Mouse (Mus musculus): ENCODE results near the gene Akr1a1.
"Not testable (repeated sequence)": the region's sequence is repeated elsewhere in the genome, so short reads cannot be mapped to it uniquely, and the experiment has no call there.

Gene Akr1a1

DNA sequence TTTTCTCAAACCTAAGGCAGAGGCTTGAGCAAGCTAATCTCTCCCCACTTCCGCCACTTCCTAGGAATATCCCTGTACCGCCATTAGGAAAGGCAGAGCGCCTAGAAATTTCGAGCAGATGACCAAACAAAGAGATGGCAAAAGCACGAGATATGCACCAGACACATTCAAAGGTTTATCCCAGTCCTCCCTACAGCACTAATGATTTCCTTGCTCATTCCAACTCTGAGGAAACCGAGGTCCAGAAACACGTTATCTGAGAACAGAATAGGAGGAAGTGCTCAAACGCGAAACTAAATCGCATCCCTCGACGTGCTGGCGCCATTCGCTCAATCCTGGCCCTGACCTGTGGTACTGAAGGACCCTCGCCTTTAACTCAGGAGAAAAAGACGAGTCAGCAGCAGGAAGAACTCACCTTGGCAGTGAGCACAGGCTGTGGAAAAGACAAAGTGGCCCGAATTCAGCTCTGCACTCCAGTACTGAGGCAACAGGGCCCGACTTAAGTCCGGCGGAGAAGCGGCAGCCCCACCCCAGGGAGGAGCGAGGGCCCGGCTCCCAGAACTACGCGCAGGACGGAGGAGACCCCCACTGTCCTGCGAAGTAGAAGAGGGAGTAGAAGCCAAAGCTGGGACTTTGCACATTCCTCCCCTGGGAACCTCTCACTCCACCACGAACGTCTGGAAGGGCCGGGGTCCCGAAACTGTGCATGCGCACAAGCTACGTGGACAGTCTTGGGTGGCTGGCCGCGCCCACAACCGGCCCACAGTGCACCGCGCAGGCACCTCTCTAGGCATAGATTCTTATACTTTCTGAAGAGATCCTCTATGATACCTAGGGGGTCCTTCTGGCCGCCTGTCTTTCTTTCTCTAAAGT, at the start of gene Akr1a1:
Gene Akr1a1, minus strand, starts transcription at position 757 of the 873 bp plus-strand sequence.
- DNase-seq (ENCODE audit: low read depth, low spot score): peak; percentile 90

DNA sequence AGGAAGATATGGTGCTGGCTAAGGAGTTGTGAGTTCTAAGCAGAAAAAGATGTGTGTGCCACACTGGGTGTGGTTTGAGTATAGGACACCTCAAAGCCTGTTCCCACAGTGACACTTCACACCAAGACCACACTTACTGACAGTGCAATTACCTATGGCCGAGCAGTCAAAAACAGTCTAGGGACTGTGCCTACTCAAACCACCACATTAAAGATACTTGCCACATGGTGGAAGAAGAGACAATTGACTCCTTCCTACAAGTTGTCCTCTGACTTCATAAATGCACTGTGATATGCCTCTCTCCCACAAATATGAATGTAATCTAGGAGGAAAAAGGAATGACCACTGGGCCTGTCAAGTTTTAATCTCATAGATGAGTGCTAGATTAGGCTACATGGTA, 49.5 kb upstream of the Akr1a1 start:
- no peak for DNase-seq (ENCODE audit: low read depth, low spot score)

DNA sequence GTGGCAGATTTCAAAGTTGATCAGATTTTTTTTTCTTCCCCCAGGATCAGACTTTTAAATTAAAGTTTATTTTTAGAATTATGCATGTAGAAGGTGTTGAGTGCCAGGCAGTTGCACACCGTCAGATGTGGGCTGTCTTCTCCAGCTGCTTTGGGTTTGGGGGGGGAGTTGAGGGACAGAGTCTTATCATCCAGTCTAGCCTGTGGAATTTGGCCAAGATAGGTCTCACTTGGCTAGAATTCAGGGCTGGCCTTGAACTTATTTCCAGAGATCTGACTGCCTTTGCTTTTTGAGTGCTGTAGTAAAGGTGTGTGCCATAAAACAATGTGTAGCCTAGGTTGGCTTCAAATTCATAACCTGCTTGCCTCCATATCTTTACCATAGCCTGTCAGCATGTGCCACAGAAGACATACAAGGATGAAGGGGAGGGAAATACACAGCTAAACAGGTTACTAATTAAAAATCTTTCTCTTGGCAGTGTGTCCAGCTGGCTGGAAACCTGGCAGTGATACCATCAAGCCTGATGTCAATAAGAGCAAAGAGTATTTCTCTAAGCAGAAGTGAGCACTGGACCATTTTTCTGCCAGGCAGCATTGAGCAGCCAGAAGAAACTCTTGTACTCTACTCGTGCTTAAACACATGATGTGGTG, 47.3 kb upstream of the Akr1a1 start:
- DNase-seq (ENCODE audit: low read depth, low spot score): no peak

DNA sequence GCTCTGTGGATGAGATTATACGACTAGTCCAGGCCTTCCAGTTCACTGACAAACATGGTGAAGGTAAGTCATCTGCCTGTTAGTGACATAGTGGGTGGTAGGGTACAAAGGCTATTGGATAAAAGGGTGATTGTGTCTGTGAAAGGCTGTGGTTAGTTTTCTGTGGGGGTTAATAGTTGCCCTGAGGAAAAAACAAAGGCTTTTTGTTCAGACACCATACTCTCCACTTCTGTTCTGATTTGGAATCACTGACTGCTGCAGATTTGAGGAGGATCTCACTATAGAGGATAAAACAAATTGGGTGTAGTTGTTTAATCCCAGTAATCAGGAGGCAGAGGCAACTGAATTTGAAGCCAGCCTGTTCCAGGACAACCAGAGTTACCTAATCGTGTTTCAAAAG, 42.3 kb upstream of the Akr1a1 start:
- DNase-seq (ENCODE audit: low read depth, low spot score): no peak

DNA sequence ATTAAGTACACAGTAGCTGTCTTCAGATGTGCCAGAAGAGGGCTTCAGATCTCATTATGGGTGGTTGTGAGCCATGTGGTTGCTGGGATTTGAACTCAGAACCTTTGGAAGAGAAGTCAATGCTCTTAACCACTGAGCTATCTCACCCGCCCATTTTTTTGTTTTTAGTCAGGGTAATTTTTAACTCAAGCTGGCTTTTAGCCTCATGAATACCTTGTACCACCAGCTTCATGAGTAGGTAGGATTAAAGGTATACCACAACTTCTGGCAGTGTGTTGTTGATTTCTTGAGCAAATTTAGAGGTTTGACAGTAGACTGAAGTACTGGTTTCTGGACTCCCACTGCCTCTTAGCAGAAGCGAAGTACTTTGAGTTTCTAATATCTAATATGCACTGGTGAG, 40.7 kb upstream of the Akr1a1 start:
- no peak for DNase-seq (ENCODE audit: low read depth, low spot score)

DNA sequence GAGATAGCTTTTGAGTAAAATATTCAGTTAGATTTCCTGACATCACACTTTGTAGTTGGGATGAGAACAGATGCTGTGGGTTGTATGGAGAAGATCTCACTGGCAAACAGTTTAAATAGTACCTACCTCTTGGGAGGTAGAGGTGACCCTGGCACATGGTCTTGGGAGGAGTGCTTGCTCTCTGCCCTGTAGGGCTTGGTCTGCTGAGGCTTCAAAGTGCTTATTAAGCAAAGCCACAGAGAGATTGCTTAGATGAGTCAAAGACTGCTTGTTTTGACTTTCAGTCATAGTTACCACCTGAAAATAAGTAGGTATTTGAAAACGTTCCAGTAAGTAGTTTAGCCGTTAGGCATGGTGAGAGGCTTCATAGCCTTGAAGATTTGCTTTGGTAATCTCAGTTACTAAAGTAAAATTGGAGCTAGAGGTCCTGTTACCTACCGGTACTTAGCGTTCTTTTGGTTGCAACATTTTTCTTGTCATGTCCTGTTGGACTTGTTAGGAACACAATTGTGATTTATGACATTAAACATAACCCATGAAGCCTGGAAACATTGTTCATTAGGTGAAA, 37.9 kb upstream of the Akr1a1 start:
- no peak for DNase-seq (ENCODE audit: low read depth, low spot score)

DNA sequence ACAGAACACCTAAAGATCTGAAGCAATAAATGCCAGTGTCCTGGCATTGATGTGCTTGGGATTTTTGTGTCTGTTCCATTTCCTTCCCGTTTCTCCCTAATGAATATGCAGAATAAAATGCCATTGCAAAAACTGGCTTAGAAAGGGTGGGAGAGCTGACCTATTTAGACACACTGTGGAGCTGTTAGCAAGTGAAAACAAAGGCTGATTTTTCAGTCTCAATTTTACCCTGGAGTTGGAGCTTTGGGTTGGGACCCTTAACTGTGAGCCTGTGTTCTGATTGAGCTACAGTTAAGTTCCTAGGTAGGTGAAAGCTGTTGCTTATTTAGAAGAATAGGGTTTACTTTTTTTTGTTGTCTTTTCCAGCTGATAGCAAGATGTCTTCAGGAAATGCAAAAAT, 35.6 kb upstream of the Akr1a1 start:
- no peak for DNase-seq (ENCODE audit: low read depth, low spot score)

DNA sequence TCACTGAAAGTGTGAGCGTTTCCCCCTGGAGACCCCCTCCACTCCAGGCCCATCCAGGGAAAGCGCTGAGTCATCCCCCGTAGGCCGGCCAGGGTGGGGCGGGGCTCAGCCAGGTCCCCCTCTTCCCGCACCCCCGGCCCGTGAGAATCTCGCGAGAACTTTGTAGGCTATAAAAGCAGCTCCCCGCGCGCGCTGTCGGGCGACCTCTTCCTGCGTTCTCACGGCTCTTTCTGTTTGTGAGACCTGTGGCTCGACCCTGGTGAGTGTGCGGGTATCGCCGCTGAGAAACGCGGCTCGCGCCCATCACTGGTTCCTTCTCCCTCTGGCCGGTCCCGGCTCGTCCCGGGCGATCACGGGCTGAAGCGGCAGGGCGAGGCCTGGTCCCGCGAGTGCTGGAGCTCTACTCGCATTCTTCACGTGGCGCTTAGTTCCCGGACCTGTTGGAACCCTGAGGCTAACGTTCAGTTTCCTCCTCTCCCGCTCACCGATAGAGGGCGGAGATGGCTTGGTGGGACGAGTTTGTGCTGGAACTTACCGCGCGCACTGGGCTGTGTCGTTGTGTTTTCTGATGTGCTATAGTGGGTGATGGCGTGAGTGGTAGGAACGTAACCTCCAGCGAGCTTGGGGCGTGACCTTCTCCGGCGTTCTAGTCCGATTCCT, 34.1 kb upstream of the Akr1a1 start, which contains the start of gene Prdx1:
Gene Prdx1, plus strand, starts transcription at position 143 of the 660 bp plus-strand sequence.
- peak; percentile 74 for DNase-seq (ENCODE audit: low read depth, low spot score)

DNA sequence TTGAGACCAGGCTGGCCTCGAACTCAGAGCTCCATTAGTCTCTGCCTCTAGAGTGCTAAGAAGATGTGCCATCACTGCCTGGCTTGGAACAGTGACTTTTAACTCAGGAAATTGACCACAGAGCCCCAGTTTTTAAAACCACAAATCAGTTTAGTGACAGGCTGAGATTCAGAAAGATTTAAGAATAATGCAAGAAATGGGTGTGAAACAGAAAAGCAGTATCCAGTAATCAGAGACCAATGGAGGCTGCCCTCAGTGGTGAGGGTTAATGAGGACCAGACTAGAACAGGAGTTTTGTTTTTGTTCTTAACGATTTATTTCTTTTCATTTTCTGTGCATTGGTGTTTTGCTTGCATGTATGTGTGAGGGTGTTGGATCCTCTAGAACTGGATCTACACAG, 33.2 kb upstream of the Akr1a1 start:
- no peak for DNase-seq (ENCODE audit: low read depth, low spot score)

DNA sequence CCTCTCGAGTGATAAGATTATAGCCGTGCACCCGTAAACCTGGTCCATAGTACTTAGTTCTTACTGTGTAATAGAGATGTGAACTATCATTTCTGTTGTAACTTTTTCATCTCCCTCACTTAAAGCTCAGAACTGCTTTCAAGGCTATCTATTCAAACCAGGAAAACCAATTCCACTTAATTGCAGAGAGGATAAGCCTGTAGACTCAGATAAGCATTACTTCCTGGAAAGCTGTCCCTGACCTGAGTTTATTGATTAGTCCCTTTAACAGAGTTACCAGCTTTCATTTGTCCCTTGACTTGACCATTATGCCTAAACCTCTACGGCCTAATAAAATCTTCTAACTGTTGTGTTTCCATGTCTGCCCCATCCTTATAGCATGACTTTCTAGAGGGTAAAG, 32.5 kb upstream of the Akr1a1 start:
- no peak for DNase-seq (ENCODE audit: low read depth, low spot score)

DNA sequence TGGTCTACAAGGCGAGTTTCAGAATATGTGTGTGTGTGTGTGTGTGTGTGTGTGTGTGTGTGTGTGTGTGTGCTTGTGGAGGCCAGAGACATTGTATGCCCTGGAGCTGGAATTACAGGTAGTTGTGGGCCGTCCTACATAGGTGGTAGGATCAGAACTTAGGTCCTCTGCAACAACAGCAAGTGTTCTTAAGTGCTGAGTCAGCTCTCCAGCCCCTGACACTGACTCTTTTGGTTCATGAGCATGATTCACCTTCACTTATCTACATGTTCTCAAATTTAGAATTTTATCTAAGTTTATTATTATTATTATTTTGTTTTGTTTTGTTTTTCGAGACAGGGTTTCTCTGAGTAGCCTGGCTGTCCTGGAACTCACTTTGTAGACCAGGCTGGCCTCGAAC, 29.0 kb upstream of the Akr1a1 start:
- not testable (repeated sequence) for DNase-seq (ENCODE audit: low read depth, low spot score)

DNA sequence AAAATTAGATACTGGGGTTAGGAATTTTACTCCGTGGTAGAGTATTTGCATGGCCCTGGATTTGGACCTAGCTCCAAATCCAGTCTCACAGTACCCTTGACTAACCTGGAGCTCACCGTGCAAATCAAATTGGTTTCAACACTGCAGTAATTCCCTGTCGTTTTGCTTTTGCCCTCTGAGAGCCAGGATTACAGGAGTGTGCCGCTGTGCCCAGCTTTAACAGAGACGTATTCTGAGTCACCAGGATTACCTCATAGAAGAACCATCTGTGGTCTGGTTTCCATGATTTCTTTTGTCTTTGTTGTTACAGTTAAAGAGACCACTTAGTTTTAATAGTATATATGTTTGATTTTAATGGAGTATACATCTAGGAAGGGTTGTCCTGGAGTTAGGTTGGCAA, 27.7 kb upstream of the Akr1a1 start:
- no peak for DNase-seq (ENCODE audit: low read depth, low spot score)

DNA sequence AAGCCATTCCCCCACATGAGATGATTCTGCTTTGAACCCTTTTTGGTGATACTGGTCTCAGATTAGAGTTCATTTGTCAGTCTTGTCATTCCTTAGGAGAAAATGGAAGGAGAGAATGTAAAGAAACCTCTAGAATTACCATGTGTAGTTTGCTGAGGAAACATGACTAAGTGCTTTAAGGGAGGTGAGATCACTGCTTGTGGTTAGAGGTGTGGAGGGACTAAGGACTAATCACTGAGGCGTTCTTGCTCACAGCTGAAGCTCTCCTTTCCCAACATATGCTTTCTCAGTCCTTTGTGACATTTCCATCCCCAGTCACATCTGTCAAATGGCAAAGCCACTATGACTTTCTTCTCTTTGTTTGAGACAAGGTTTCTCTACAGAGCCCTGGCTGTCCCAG, 26.3 kb upstream of the Akr1a1 start:
- DNase-seq (ENCODE audit: low read depth, low spot score): no peak

DNA sequence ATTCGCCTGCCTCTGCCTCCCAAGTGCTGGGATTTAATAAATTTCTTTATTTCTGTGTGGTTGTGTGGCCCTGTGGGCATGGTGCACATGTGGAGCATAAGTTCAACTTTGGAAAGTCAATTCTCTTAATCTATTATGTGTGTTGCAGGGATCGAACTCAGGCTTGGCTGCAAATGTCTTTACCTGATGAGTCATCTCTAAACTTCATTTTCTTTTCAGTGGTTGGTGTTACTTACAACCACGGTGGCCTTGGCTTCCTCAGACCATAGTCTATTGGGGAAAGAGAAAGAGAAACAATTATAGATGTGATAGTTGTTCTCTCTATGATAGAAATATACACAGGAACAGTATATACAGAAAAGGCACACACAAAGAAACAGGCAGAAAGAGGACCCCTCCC, 24.5 kb upstream of the Akr1a1 start:
- DNase-seq (ENCODE audit: low read depth, low spot score): no peak

DNA sequence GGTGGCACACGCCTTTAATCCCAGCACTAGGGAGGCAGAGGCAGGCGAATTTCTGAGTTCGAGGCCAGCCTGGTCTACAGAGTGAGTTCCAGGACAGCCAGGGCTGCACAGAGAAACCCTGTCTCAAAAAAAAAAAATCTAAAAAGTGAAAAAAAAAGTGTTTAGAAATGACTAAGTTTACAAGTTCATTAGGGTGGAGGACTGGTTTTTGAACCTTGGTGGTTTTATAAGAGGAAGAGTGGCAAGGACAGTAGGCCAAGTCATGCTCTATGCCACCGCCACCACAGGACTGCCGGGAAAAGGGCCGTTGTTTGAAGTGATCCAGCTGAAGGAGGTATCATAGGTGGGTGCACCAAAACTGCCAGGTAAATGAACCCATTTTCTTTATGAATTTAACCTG, 23.3 kb upstream of the Akr1a1 start:
- DNase-seq (ENCODE audit: low read depth, low spot score): not testable (repeated sequence)

DNA sequence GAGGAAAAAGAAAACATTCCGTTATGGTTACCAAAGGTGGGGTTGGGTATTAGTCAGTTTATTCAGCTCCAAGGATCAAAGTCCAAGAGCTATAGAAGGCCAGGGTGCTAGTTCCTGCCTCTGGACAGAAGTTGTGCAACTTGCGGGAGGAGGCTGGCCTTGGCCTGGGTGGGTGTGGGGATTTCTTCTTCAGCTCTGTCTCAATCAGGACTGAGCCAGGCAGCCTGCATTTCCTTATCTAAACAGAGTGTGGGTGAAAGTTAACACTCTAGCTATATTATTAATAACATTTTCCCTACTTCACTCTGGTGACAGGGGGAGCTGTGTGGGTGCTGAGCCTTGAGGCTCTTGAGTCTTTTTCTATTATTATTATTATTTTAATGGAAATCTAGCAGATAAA, 21.3 kb upstream of the Akr1a1 start:
- no peak for DNase-seq (ENCODE audit: low read depth, low spot score)

DNA sequence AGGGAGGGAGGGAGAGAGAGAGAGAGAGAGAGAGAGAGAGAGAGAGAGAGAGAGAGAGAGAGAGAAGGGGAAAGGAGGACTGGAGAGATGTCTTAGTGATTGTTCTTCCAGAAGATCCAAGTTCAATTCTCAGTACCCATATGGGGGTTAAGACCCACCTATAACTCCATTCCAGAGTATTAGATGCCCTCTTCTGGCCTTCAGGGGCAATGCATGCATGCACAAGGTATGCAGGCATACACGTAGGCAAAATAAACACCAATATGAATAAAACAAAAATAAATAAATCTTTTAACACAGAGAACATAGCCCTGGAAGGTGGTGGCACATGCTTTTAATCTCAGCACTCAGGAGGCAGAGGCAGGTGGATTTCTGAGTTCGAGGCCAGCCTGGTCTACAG, 17.8 kb upstream of the Akr1a1 start:
- DNase-seq (ENCODE audit: low read depth, low spot score): no peak

DNA sequence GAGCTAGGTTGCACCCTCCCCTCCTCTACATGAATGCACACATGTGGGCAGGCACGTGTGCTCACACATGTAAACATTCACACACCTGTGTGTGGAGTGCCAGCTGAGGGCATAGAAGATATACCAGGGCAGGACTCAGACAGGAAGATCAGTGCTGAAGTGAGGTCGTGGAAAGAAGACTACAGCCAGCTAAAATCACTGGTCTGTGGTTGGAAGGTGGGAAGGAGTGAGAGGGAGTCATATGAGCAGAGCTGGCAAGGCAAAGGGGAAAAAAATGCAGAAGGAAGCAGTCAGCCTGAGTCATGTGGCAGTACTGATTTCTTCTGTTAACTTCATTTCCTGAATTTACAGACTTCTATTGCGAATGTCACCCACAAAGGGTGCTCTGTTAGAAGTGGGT, 16.7 kb upstream of the Akr1a1 start:
- no peak for DNase-seq (ENCODE audit: low read depth, low spot score)

DNA sequence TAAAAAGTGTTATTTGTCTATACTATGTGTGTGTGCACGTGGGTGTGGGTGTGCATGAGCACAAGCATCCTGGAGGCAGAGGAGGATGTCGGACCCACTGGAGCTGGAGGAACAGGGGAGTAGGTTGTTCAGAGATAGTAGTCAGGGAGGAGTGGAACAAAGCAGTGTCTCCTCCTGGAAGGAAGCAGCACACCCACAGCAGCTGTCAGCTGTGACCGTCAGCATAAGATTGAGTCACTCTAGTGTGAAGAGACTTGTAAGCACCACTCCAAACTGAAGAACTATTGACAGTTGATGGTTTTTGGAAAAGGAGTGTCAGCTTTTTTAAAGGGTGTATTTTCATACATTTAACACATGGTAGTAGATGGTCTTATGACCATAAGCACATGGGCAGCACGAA, 15.1 kb upstream of the Akr1a1 start:
- DNase-seq (ENCODE audit: low read depth, low spot score): no peak

DNA sequence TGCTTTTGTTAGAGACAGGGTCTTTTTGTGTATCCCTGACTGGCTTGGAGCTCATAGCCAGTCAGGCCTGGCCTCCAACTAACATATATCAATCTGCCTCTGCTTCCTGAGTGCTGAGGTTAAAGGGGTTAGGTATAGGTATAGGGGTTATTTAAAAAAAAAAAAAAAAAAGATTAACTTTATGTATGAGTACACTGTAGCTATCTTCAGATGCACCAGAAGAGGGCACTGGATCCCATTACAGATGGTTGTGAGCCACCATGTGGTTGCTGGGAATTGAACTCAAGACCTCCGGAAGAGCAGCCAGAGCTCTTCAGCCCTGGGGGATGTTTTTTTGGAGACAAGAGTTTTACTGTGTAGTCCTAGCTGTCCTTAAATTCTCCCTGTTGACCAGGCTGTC, 10.5 kb upstream of the Akr1a1 start:
- DNase-seq (ENCODE audit: low read depth, low spot score): no peak

DNA sequence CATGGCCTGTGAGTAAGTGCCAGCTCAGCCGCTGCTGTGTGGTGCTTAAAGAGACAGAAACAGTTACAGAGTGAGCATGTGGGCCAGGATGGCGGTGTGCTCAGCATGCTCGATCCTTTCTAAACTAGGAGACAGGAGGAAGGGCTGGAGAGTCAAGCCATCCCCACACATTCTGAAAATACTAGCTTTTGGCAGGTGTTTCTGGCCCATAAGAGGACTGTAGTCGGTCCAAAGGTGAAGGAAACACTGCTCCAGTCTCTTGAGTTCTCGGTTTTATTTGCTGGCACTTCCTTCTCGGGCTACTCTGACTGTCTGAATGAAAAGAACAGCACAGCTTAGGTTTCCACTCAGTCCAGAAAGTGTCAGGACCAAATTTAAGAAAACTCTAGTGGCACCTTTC, 9.3 kb upstream of the Akr1a1 start:
- DNase-seq (ENCODE audit: low read depth, low spot score): no peak

DNA sequence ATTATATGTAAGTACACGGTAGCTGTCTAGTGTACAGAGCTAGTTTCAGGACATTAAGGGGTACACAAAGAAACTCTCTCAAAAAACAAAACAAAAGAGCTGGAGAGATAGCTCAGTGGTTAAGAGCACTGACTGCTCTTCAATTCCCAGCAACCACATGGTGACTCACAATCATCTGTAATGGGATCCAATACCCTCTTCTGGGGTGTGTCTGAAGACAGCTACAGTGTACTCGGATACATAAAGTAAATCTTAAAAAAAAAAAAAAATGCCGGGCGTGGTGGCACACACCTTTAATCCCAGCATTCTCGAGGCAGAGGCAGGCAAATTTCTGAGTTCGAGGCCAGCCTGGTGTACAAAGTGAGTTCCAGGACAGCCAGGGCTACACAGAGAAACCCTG, 8.4 kb upstream of the Akr1a1 start:
- DNase-seq (ENCODE audit: low read depth, low spot score): not testable (repeated sequence)

Data from brain, embryonic 18.5 days (tissue).